Mouse (Mus musculus): Measurements from ENCODE around the gene Prkn. TPM values are rescaled to one million over a fixed set of nuclear protein-coding genes. Genes with fewer than 3 reads are reported as not detected.

Prkn gene
- polyA plus RNA-seq, 1 experiment from 2014 or later: 0.96 TPM

DNA sequence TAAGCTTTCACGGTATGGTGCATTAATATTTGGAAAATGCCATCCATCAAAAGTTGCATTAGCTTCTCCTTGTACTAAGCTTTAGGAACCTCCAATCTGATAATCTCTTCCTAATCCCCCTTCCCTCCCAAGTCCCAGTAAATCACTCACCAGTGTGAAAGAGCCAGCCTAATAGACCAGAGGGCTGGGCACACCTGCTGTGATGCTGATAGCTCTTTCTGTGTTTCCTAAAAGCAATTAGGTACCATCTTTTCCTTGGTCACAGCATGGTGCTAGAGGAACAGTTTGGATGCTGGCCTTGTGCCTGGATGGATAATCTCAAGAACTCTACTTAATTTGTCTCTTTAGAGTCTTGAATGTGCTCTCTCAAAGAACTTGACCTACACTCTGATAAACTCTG lies 287.0 kb downstream of the Prkn start:
- WGBS: 89% methylated on average over 1 of the region's 1 CpGs
- H3K9ac ChIP-seq (ENCODE audit: low read depth, low read length): no peak overlapping the region
- no peaks in the 10 kb centered on the region for H3K9me3 ChIP-seq (ENCODE audit: control insufficient read depth)
- TF ChIP-seq CTCF (IDR thresholded peaks at IDR 0.05; ENCODE audit: low read depth): no peak
- H3K4me3 ChIP-seq (ENCODE audit: low read depth, low read length): no peak overlapping the region
- ATAC-seq: no peak
- no peaks in the 10 kb centered on the region for H3K36me3 ChIP-seq (ENCODE audit: control insufficient read depth, insufficient read depth)
- H3K4me1 ChIP-seq (replicated peaks; ENCODE audit: control insufficient read depth, insufficient read depth, low read length): no peaks in the 10 kb centered on the region
- H3K4me2 ChIP-seq (replicated peaks; ENCODE audit: low read depth): no peak overlapping the region
- no peaks in the 10 kb centered on the region for H3K27me3 ChIP-seq (replicated peaks; ENCODE audit: control insufficient read depth, insufficient read depth, low read length)
- H3K27ac ChIP-seq (ENCODE audit: low read depth, low read length): no peak overlapping the region

DNA sequence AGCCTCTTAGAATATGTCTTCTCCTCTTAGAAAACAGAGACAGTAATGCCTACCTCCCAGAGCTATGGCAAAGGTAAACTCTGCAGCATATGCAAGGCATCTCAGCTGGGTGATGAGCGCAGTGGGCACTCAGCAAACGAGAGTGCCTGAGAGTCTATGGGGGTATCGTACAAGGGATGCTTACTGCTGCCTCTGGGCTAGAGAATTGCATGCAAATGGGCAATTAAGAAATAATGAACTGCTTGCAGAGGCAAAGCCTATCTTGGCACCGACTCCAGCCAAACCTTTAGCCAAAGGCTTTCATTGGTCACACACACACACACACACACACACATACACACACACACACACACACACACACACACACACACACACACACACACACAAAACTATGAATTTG lies 290.7 kb downstream of the Prkn start:
- H3K9ac ChIP-seq (ENCODE audit: low read depth, low read length): no peak overlapping the region
- ATAC-seq: no peak
- H3K9me3 ChIP-seq (ENCODE audit: control insufficient read depth): no peaks in the 10 kb centered on the region
- 82% methylated on average over 4 of the region's 4 CpGs for WGBS
- no peak for TF ChIP-seq CTCF (IDR thresholded peaks at IDR 0.05; ENCODE audit: low read depth)
- H3K4me3 ChIP-seq (ENCODE audit: low read depth, low read length): no peak overlapping the region
- no peaks in the 10 kb centered on the region for H3K4me1 ChIP-seq (replicated peaks; ENCODE audit: control insufficient read depth, insufficient read depth, low read length)
- H3K27ac ChIP-seq (ENCODE audit: low read depth, low read length): no peak overlapping the region
- H3K36me3 ChIP-seq (ENCODE audit: control insufficient read depth, insufficient read depth): no peaks in the 10 kb centered on the region
- no peak overlapping the region for H3K4me2 ChIP-seq (replicated peaks; ENCODE audit: low read depth)
- H3K27me3 ChIP-seq (replicated peaks; ENCODE audit: control insufficient read depth, insufficient read depth, low read length): no peaks in the 10 kb centered on the region

DNA sequence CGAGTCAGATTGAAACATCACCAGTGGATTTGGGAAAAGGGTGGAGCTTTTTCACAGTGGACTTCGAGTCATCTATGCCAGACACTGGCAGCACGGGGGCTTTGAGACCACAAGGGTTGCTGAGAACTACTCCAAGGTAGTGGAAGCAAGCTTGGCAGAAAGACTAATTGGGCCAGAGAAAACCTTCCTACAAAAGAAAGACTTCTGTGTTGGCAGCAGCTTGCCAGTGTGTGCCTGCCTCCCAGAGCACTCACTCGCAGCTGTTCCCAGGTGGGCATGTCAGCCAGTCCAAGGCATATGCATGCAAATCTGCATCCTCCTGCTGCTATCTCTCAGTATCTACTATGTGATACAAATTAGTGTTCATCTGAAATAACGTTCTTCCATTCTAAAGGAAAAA lies 302.1 kb downstream of the Prkn start:
- H3K4me3 ChIP-seq (ENCODE audit: low read depth, low read length): no peak overlapping the region
- 74% methylated on average over 5 of the region's 5 CpGs for WGBS
- no peak for TF ChIP-seq CTCF (IDR thresholded peaks at IDR 0.05; ENCODE audit: low read depth)

DNA sequence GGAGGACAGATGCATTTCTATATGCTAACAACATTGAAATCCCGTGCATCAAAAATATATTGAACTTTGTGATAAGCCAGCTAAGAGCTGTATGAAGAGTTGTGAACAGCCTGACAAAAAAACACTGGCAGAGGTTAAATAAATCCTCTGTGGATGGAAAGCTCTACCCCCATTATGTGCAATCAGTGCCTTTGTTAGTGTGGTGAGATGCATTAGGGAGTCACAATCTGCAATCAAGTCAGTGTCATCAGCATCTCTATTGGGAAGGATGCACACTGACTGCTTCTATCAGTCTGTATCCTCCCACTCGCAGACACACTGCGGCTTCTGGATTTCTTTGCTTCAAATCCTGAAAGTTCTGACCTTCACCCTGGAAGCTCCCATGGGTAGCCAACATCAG lies 315.9 kb downstream of the Prkn start:
- H3K4me2 ChIP-seq (replicated peaks; ENCODE audit: low read depth): no peak overlapping the region
- H3K9me3 ChIP-seq (ENCODE audit: control insufficient read depth): no peaks in the 10 kb centered on the region
- H3K4me3 ChIP-seq (ENCODE audit: low read depth, low read length): no peak overlapping the region
- TF ChIP-seq CTCF (IDR thresholded peaks at IDR 0.05; ENCODE audit: low read depth): no peak
- H3K27ac ChIP-seq (ENCODE audit: low read depth, low read length): no peak overlapping the region
- no peaks in the 10 kb centered on the region for H3K4me1 ChIP-seq (replicated peaks; ENCODE audit: control insufficient read depth, insufficient read depth, low read length)
- H3K27me3 ChIP-seq (replicated peaks; ENCODE audit: control insufficient read depth, insufficient read depth, low read length): no peaks in the 10 kb centered on the region
- H3K36me3 ChIP-seq (ENCODE audit: control insufficient read depth, insufficient read depth): no peaks in the 10 kb centered on the region
- ATAC-seq: no peak
- H3K9ac ChIP-seq (ENCODE audit: low read depth, low read length): no peak overlapping the region
- WGBS: 81% methylated on average over 3 of the region's 3 CpGs

More for the DNA sequence above, 302.1 kb downstream of the Prkn start:
- no peaks in the 10 kb centered on the region for H3K27me3 ChIP-seq (replicated peaks; ENCODE audit: control insufficient read depth, insufficient read depth, low read length)
- no peak for ATAC-seq
- no peaks in the 10 kb centered on the region for H3K4me1 ChIP-seq (replicated peaks; ENCODE audit: control insufficient read depth, insufficient read depth, low read length)
- no peak overlapping the region for H3K27ac ChIP-seq (ENCODE audit: low read depth, low read length)
- no peaks in the 10 kb centered on the region for H3K36me3 ChIP-seq (ENCODE audit: control insufficient read depth, insufficient read depth)
- H3K9me3 ChIP-seq (ENCODE audit: control insufficient read depth): no peaks in the 10 kb centered on the region
- no peak overlapping the region for H3K9ac ChIP-seq (ENCODE audit: low read depth, low read length)
- H3K4me2 ChIP-seq (replicated peaks; ENCODE audit: low read depth): no peak overlapping the region

DNA sequence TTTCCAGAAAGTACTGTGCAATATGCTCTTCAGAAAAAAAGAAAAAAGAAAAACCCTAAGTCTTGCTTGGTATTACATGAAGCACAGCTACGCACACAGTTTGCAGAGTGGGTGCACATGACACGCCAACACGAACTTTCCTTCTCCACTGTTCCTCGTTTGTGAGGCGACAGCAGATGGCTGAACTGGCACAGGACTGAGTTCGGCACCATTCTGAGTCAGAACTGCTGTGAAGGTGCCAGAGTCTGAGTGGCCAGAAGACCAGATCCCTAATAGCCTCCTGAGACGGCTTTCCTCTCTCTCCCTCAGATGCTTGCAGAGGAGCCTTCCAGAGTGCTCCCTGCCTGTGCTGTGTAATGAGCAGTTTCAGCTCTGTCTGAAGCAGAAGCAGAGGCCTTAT lies 317.4 kb downstream of the Prkn start:
- H3K27me3 ChIP-seq (replicated peaks; ENCODE audit: control insufficient read depth, insufficient read depth, low read length): no peaks in the 10 kb centered on the region

DNA sequence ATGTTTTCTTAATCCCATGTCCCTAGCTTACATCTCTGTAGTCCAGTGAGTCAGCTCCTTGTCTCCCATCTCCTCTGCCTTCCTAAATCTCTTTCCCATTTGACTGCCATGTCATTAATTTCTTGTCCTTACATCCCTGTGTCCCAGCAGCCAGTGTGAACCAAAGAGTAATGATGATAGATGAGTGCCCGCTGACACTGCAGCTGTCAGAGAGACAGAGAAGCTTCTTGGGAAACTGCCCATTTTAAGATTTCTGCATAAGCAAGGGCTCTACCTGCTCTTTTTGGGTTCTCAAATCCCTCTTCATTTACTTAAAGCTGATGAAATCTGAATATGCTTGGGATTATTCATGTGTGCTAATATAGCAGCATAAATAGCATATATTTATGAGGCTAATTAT lies 321.3 kb downstream of the Prkn start:
- H3K9ac ChIP-seq (ENCODE audit: low read depth, low read length): no peak overlapping the region
- ATAC-seq: no peak
- WGBS: 91% methylated on average over 1 of the region's 1 CpGs
- no peak overlapping the region for H3K4me3 ChIP-seq (ENCODE audit: low read depth, low read length)
- no peak overlapping the region for H3K27ac ChIP-seq (ENCODE audit: low read depth, low read length)
- H3K9me3 ChIP-seq (ENCODE audit: control insufficient read depth): no peaks in the 10 kb centered on the region
- H3K36me3 ChIP-seq (ENCODE audit: control insufficient read depth, insufficient read depth): no peaks in the 10 kb centered on the region
- no peak for TF ChIP-seq CTCF (IDR thresholded peaks at IDR 0.05; ENCODE audit: low read depth)
- H3K4me1 ChIP-seq (replicated peaks; ENCODE audit: control insufficient read depth, insufficient read depth, low read length): no peaks in the 10 kb centered on the region
- no peak overlapping the region for H3K4me2 ChIP-seq (replicated peaks; ENCODE audit: low read depth)
- H3K27me3 ChIP-seq (replicated peaks; ENCODE audit: control insufficient read depth, insufficient read depth, low read length): no peaks in the 10 kb centered on the region

More for the DNA sequence above, 317.4 kb downstream of the Prkn start:
- Histone ChIP-seq H3K4me1 (replicated peaks; ENCODE audit: control insufficient read depth, insufficient read depth, low read length) (no peaks in the 10 kb centered on the region), H3K36me3 (ENCODE audit: control insufficient read depth, insufficient read depth) (no peaks in the 10 kb centered on the region), H3K4me2 (replicated peaks; ENCODE audit: low read depth) (no peak overlapping the region), H3K9me3 (ENCODE audit: control insufficient read depth) (no peaks in the 10 kb centered on the region), H3K27ac (ENCODE audit: low read depth, low read length) (no peak overlapping the region), H3K4me3 (ENCODE audit: low read depth, low read length) (no peak overlapping the region), H3K9ac (ENCODE audit: low read depth, low read length) (no peak overlapping the region)
- WGBS: 77% methylated on average over 7 of the region's 7 CpGs
- no peak for ATAC-seq
- TF ChIP-seq CTCF (IDR thresholded peaks at IDR 0.05; ENCODE audit: low read depth): no peak

DNA sequence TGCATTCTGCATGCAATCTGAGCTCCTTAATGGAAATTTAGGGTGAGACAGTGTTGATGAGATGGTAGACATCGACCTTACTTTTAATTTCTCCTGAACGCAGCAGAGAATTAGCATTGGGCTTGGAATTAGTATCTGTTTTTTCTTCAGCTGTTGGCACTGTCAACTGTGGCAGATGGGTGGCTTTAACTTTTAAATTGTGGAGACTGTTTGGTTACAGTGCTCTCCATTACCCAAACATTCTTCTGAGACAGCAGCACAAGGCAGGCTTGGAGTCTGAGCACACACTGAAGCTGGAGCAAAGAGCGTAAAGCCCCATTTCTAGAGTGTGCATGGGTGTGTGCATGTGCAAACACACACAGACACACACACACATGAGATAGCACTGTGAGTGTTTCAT lies 322.6 kb downstream of the Prkn start:
- Histone ChIP-seq H3K9ac (ENCODE audit: low read depth, low read length) (no peak overlapping the region), H3K27me3 (replicated peaks; ENCODE audit: control insufficient read depth, insufficient read depth, low read length) (no peaks in the 10 kb centered on the region), H3K4me1 (replicated peaks; ENCODE audit: control insufficient read depth, insufficient read depth, low read length) (no peaks in the 10 kb centered on the region), H3K27ac (ENCODE audit: low read depth, low read length) (no peak overlapping the region), H3K4me2 (replicated peaks; ENCODE audit: low read depth) (no peak overlapping the region), H3K4me3 (ENCODE audit: low read depth, low read length) (no peak overlapping the region), H3K36me3 (ENCODE audit: control insufficient read depth, insufficient read depth) (no peaks in the 10 kb centered on the region), H3K9me3 (ENCODE audit: control insufficient read depth) (no peaks in the 10 kb centered on the region)
- no peak for TF ChIP-seq CTCF (IDR thresholded peaks at IDR 0.05; ENCODE audit: low read depth)
- WGBS: 74% methylated on average over 3 of the region's 3 CpGs
- ATAC-seq: no peak
